Mouse (Mus musculus): Measurements from ENCODE around the gene Ikbke. TPM values are rescaled to one million over a fixed set of nuclear protein-coding genes. Genes with fewer than 3 reads are reported as not detected.

Ikbke gene
- total RNA-seq, 2 experiments from 2014 or later, result 22.1 to 25.9 TPM

DNA sequence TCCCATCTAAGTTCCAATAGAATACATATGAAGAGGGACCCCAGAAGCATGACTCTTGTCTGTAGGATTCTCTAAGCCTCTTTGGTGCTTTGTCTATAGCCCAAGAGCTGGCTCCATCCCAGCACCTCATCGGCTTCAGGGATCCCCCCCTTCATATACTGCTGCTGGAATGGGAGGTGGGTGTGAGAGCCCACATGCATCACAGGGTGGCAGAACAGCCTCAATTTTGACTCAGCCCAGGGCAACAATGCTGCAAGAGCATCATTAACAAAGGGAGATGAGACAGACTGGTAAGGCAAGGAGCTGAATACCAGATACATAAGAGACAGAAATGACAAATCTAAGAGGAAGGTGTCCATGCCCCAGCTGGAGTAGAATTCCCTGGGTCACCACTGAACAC lies 4.8 kb upstream of the Ikbke start:
- ATAC-seq (replicated peaks; ENCODE audit: poor library complexity), result no peak

DNA sequence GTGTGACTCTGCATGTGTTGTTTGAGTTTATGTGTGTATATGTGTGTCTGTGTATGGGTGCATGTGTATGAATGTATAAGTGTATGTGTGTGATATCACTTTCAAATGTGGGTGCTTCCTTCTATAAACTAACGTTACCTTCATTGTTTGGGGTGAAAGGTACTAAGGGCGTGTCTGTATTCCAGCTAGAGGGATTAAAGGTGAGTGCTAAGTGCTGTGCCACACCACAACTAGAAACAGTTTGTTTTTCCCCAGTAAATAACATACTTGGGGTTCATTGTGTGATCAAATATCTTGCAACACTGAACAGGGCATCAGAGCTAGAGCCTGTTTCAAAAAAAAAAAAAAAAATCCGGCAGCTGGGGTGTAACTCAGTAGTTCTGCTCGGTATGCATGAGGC lies 2.3 kb upstream of the Ikbke start:
- no peak for ATAC-seq (replicated peaks; ENCODE audit: poor library complexity)

DNA sequence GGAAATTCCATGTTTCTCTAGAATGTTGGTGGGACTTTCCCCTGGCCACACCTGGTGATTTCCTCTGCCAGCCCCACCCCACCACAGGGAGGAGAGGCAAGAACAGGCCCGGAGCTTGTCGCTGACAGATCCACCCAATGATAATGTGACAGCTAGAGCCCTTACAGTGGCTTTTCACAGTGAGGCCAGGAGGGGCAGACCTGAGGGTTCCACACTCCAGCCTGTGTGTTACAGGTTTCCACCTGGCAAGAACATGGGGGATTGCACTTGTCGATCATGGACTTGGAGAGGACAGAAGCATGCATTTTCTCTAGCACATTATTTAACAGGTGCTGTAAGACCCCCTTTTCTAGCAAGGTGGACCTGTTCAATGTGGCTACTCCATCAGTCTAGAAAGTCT lies 874 bp upstream of the Ikbke start:
- ATAC-seq (replicated peaks; ENCODE audit: poor library complexity), result peak; percentile 48

DNA sequence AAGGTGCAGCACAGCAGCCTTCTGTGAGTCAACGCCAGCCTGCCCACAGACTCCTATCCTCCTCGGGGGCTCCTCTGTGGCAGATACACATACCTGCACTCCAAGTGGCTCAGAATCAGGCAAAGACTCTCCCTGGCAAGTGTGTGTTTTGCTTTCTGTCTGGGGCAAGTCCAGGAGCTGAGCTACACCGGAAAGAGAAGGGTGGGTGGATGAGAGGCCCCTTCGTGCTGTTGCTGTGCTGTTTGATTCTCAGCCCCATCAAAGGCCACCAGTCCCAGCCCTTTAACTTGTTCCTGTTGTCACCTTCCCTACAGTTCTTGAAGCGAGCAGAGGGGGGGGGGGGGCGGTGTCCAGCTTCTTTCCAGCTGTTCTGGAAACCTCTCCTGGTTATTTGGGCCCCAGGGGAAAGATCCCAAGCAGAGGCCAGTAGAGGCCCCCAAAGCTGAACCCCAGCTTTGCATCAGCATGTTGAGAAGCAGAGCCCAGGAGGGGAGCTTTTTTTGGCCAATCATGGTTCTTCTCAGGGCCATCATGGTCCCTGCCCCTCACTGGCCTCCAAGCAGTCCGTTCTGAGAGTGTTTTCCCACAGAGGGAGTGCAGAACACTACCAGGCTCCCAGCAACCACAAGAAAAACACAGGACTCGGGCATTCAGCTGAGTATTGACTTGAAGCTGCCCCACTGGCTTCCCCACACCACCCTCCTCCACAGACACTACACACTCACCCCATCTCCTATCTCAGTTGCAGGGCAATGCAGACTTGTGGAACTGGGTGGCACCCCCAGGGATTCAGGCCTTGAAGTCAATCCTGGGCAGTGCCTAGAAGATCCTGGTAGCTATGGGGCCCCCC lies 575 bp downstream of the Ikbke start:
- peak; percentile 1; the same call in 1 of the 2 replicates for ATAC-seq (replicated peaks; ENCODE audit: poor library complexity)

DNA sequence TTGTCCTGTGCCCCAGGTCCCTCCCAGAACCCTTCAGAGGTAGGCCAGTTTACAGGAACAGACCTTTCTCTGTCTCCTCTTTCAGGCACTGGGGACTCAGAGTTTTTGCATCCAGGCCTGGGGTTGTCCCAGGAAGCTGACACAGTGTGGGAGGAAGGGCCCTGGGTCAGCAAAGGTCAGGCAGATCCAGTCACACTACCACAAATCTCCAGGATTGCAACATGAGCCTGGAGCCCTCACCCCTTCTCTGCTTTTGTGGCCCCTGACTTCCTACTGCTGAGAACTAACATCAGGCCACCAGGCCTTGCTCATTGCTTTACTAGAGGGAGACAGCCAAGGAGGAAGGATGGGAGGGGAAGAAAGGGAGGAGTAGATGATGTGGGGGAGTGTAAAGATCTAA lies 2.6 kb downstream of the Ikbke start:
- peak; percentile 67 for ATAC-seq (replicated peaks; ENCODE audit: poor library complexity)

DNA sequence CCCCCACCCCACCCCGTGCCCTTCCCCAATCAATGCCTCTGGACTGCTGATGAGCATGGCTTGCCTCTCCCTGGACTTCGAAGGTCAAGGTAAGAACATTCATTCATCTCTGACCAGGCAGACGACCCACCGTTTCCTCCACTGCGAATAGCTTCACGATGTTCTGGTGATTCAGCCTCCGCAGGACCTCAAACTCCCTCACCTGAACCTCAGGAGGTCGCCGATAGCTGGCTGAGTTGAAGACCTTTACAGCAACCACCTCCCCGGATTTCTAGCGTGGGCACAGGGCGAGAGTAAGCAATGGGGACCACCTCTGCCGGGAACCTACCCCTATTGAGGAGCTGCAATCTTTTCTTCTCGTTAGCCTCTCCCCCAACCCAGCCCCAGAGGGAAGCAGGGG lies 3.8 kb downstream of the Ikbke start:
- no peak for ATAC-seq (replicated peaks; ENCODE audit: poor library complexity)

DNA sequence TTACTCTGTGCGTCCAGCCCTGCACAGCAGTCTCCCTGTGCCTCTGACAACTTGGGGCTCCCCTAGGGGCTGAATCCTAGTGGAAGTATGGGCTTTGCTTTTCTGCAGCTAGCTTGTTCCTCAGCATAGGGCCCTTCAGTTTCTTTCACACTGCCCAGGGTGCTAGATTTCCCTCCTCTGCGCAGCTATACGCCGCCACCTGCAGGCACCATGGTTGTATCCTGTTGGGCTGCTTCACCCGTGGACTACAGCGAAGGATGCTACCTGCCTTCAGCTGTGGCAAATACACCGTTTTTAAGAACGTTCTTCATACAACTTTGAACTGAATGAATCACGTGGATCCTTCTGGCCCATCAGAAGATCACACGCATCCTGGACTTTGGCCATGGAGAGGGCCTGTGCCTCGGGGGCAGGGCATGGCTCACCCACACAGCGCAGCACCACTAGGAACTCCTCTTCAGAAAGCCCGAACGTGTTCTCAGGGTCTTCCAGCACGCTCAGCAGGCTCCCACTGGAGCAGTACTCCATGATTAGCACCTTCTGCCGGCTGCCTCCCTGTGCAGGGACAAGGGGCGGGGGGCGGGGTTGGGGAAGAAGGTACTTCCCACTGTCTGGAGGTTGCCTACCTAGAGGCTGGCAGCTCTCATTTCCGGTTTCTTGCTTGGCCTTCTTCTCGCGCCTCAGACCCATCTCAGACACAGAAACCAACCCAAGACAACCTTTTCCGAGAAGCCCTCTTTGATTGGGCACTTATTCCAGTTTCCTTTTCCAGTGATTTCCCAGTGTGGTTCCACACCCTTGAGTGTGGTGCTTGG lies 4.5 kb downstream of the Ikbke start:
- no peak for ATAC-seq (replicated peaks; ENCODE audit: poor library complexity)

DNA sequence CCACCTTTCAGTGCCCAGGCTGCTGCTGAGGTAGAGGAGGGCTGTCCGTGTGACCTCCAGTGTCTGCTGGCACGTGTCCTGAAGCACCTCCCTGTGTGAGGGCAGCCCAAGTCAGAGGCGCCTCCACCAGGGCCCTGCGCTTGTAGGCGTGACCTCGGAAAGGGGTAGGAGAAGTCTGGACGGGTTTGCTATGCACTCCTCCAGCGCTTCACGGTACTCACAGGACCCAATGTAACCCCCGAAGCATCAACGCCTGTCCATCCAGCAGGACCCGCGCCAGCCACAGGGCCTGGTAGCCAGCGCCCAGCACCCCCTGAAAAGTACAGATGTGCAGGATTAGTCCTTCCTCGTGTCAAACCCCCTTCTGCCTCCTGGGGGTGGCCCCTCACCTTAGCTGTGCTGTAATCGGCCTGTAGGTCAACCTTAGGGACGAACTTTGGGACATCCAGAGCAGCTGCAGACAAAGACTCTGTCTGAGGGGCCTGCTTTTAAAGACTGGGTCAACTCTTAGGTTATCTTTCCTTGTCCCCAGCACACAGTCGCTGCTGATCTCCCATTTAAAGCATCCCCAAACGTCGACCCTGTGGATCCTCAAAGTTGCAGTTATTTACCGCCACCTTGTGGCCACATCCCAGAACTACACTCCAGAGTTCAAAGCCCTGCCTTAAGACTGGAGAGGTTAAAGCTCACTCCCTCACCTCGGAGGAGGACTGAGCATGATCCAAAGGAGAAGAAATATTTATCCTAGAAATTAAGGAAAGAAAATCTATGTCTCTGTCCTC lies 9.4 kb downstream of the Ikbke start:
- peak; percentile 88 for ATAC-seq (replicated peaks; ENCODE audit: poor library complexity)

DNA sequence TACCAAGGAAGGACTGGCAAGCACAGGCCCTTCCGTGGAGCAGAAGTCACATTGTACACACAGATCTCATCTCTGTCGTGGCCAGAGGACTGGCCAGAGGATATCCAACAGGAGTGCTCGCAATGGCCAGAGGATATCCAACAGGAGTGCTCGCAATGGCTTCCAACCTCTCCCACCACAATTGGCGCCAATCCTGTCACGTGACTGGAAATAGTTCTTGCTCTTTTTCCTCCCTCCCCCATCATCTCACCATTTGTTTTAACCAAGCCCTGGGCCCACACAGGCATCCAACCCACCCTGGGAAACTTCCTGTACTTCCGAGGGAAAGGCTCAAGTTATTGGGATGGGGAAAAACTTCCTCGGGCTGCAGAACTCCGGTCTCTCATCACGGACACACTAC lies 10.6 kb downstream of the Ikbke start:
- no peak for ATAC-seq (replicated peaks; ENCODE audit: poor library complexity)

DNA sequence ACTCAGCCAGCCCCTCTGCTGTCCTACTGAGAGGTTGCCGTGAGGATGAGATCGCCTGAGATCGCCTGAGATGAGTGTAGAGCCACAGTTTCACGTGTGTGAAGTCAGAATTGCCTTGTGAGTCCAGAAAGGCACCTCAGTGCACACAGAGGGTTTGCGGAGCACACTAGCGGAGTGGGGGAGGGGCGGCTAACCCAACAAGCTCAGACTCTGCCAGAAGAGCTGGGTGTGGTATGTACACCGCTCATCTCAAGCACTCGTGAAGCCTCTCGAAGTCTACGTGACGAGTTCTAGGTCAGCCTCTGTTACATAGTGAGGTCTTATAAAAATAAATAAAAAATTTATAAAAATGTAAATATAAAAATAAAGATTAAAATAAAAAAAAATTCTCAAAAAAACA lies 15.5 kb downstream of the Ikbke start:
- no peak for ATAC-seq (replicated peaks; ENCODE audit: poor library complexity)

DNA sequence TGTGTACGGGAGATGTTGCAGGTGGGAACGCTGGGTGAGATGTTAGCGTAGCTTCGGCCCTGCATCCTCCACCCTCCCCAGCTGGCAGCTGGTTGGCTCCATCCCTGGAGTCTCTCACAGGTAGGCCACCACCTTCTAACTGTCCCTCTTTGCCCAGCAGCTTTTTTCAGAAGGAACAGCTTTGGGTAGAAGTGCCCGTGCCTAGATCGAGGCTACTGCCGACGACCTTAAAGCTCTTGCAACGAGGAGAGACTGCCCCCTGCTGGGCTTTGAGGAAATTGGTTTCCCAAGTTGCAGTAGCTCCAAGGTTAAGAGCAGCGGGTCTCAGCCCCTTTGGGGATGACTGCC lies 19.1 kb downstream of the Ikbke start:
- peak; percentile 94 for ATAC-seq (replicated peaks; ENCODE audit: poor library complexity)

DNA sequence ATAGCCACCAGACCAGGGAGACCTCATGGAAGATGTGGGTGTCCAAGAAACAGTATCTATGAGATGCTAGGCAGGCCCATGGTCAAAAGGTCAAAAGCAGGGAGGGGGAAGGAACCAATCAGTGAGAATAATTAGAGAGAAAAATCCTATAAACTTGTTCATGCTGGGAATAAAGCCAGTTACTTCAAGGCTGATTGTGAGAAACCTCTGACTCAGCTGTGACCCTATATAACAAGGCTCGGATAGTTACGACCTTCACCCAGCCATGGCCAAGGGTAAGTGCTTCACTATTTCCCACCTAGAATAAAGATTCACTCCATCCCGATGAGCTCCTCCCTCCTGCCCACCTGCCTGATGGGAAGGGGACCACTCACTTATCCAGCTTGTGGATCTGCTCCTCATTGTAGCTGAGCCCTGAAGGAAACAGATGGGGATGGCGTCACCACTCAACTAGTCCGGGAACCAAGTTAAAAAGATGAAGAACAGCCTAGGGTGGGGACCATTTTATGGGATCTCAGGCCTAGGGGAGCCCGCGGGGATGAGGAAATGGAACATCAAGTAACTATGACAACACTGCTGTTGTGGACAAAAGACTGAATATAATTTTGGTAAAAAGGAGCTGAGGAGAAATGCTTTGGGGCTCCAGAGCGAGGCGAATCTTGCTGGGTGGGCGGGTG lies 19.6 kb downstream of the Ikbke start:
- no peak for ATAC-seq (replicated peaks; ENCODE audit: poor library complexity)

DNA sequence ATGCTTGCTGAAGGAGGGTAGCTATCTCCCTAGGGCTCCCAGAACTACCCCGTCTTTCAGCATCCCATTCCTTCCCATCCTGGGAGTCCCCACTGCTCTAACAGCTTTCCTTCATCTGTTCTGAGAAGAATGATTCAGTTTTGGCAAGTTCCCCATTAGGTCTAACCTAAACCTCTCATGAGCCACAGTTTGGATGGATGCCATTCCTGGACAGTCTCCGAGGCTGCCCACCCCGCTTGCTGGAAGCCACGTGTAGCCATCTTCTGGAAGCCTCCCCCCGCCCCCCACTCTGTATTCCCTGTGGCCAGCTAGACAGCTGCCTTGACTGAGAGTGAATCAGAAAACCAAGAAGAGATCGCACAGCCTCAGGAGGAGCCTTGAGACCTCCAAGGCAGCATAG lies 22.1 kb downstream of the Ikbke start:
- ATAC-seq (replicated peaks; ENCODE audit: poor library complexity), result no peak

DNA sequence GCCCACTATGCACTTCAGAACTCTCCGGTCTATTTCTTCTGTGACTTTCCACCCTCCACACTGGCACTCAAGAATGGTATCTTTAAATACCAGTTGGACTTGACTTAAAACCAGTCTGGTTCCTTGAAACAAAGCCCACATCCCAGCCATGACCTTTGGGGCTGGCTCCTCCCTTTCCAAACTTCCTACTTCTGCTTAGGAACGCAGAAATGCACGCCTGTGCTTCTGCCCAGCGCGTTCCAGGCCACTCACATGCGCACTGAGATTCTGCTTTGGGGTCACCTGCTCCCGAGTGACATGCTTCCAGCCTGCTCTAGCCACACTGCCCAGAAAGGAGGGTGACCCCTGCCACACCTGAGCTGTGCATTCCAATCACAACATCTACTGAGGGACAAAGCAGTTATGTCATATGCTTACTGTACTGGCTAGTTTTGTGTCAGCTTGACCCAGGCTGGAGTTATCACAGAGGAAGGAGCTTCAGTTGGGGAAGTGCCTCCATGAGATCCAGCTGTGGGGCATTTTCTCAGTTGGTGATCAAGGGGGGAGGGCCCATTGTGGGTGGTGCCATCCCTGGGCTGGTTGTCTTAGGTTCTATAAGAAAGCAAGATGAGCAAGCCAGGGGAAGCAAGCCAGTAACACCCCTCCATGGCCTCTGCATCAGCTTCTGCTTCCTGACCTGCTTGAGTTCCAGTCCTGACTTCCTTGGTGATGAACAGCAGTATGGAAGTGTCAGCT lies 26.7 kb downstream of the Ikbke start:
- peak; percentile 61 for ATAC-seq (replicated peaks; ENCODE audit: poor library complexity)

DNA sequence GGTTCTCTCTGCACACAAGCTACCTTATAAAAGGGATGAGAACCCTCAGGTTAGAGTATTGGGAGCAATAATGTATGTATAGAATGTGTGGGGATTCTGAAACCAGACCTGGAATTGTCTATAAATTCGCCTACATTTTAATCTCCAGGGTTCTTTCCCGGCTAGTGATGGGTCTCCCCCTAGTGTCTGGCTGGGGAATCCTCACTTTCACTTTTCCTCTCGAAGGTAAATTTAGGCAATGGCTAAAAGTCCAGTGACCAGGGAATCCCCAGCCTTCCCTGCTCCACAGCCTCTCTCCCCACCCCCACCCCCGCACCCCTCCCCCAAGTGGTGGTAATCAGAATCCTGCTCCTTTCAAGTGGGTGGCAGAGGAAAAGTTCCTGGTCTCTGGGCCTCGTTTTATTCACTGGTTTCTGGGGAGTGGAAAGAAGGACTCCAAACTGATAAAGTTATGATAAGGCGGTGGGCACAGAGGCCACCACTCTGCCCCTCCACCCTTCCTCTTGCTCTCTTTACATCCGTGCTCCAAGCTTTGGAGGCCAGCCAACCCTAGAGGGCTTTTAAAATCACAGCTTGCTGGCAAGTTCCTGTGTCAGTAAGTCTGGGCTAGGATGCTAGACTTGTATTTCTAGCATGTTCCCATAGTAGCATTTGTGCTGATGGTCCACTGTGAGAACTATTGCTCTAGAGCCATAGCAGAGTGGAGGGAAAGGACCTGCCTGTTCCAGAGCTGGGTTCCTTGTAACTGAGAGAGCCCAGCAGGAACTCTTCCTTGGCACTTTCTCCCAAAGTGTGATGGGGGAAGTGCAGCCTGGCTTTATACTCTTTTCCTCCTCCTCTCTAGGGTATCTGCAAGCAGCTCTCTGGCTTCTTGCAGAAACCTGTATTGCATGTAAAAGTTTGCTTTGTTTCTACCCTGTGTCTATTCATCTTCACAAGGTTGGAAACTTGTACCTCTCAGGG lies 32.7 kb downstream of the Ikbke start:
- ATAC-seq (replicated peaks; ENCODE audit: poor library complexity), result peak; percentile 48

DNA sequence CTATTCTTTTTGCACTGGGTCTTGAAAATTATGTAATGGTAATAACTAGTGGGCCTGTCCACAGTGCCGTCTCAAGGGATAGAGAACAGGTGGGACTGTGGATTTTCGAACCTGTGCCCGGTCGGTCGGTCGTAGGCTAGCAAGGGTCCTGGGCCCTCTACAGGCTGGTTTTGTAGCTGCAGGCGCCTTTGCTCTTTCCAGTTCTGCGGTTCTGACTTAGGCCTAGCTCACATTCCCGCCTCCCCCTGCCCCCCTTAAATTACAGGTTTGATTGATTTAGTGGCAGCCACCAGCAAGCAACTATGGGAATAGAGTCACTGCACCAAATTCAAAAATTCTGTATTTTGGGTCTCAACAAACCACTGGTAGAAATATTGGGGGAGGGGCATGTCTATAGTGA lies 33.5 kb downstream of the Ikbke start:
- peak; percentile 67 for ATAC-seq (replicated peaks; ENCODE audit: poor library complexity)

DNA sequence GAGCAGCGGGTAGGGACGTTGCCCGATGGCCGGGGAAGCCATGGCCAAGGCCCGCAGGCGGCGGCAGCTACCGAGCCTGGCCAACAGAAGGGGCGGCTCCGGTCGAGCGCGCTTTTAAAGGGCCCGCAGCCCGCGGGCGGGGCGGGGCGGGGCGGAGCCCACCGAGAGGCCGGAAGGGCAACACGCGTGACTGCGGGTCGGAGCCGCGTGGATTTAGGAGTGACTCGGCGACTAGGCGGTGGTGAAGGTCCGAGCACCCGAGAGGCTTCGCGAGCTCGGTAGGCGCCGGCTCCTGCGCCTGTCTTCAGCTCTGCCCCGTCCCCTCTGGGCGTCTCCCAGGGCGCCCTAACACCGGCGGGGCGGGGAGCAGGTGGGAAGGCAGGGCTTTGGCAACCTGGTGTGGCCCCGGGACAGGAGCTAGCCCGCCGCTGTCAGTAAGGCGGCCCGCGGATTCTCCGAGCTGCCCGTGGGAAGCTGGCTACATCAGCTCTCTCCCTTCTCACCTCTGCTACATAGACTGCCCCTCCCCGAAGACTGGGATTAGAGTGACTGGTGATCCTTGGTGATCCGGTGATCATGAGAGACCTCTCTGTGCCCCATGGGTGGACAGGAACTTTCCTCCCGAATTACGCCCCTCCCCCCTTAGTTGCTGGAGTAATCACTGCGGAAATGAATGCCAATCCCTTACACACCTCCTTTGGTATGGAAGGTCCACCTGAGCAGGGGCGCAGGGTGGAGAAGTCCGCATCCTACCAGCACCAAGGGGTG lies 34.1 kb downstream of the Ikbke start, which contains the start of gene Rassf5:
TSS of gene Rassf5 (minus strand) at position 170 of the 768 bp plus-strand sequence.
- ATAC-seq (replicated peaks; ENCODE audit: poor library complexity), result peak; percentile 27

DNA sequence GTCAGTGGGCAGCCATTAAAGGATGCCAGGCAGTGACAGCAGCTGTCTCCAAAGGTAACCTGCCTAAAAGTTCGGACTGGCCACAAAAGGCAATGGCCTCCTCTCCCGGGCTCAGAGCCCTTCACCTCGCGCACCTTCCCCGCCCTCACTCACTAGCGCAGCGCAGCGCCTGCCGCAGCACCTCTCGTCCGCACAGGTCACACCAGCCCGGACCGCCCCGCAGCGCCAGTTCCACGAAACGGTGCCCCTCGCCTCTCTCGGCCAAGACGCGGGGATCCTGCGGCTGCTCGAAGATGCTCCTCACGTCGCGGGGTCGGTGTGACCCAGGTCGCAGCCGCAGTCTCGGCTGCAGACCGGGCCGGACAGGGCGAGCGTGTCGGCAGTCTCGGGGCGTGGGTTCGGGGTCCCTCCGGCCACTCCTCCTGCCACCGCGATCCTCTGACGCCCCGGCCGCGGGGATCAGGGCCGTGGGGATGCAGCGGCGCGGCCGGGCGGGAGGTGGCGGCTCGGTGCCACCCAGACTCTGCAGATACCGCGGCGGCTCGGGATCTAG lies 34.8 kb downstream of the Ikbke start:
- ATAC-seq (replicated peaks; ENCODE audit: poor library complexity), result no peak
